Mouse (Mus musculus): Measurements from ENCODE around the gene Cntnap1.

The Cntnap1 gene

GRCm38 (mm10) chr11:101200986-101201385 lies 30.7 kb downstream of the Cntnap1 start:
- CTCF ChIA-PET, result interaction anchor here (1.0 kb wide), 1 partner anchor 394 kb away, joined by 3 read pairs; no protein-coding TSS in a partner anchor

DNA sequence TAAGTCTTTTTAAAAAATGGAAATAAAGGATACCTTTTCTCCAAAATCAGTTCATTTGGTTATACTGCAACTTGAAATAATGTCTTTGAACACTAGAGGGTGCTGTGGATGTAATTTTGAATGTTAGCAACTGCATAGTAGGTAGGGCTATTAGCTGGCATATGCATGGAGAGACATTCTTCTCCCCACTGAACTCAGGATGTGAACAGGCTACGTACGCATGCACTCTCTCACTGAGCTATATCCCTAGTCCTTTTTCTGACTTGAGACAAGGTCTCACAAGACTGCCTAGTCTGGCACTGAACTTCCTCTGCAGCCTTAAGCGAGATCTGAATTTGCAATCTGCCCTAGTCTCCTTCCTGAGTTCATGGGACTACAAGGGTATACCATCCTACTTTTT lies 41.6 kb downstream of the Cntnap1 start:
- CTCF ChIA-PET, result interaction anchor here (0.7 kb wide), 2 partner anchors 69 to 947 kb away, joined by 5 to 10 read pairs; no protein-coding TSS in a partner anchor

DNA sequence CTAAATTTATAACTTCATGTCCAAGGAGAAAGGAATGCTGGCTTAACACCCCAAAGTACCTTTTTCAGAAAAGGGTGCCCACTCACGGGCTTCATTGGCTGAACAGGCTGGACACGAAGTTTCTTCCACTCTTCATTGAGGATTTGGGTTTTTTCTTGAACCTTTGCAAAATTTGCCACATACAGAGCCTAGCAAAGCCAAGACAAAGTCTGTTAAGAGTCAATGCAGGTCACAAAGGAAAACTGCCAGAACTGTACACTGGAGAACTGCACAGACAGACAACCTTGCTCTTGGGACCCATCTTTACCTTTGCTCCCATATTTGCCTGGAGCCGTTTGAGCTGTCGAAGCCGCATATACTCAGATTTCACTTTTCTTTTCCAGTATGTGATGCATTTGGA lies 46.6 kb downstream of the Cntnap1 start:
- CTCF ChIA-PET, result no interaction called here

- CTCF ChIA-PET, result interaction anchor here (0.6 kb wide), 1 partner anchor 42 kb away, joined by 4 read pairs; the partner anchor contains the start of gene Wnk4
Measured at GRCm38 (mm10) chr11:101218436-101219055, 48.2 kb downstream of the Cntnap1 start.

GRCm38 (mm10) chr11:101220853-101221252 lies 50.5 kb downstream of the Cntnap1 start:
- CTCF ChIA-PET, result no interaction called here

GRCm38 (mm10) chr11:101221306-101221986 lies 51.1 kb downstream of the Cntnap1 start:
- CTCF ChIA-PET, result no interaction called here

DNA sequence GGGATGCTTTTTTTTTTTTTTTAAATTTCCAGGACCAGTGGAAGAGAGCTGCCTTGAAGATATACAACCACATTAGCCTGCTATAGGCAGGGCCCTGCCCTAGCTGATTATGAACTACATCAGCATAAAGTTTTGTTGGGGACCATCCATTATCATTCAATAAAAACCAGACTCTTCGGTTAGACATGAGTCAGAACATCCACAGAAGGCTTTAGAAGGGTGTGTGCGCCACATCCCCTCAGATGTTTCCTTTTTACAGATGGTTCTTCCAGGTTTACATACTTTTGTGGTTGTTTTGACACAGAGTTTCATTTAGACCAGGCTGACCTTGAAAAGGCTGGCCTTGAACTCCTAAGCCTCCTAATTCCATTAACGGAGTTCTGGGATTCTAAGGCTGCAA lies 54.0 kb downstream of the Cntnap1 start:
- CTCF ChIA-PET, result interaction anchor here (0.7 to 1.0 kb wide), 2 partner anchors 24 kb away, joined by 3 to 4 read pairs; no protein-coding TSS in a partner anchor

DNA sequence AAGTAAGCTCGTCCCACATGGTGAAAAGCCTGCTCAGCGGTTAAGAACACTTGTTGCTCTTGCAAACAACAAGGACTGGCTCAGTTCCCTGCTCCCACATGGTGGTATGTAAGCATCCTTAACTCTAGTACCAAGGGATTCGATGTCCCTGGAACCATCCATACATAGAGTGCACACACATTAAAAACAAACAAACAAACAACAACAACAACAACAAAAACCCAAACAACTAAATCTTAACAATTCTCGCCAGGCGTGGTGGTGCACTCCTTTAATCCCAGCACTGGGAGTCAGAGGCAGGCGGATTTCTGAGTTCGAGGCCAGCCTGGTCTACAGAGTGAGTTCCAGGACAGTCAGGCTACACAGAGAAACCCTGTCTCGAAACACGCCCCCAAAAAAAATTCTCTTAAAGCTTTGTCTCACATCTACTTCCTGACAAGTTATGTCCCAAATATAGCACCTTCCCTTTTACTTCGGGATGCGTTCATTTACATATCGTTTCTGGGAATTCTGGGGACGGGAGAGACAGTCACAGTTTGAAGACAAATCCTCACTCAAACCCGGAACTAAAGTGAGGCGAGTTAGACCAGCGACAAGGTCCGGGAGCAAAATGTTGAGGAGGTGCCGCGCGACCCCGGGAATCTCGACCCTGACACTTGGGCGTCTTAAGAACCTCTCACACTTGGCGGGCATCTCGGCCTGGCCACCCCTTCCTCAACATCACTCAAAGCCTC lies 55.2 kb downstream of the Cntnap1 start:
- CTCF ChIA-PET, result interaction anchor here (0.6 kb wide), 1 partner anchor 30 kb away, joined by 4 read pairs; no protein-coding TSS in a partner anchor

- CTCF ChIA-PET, result interaction anchor here (0.6 kb wide), 1 partner anchor 29 kb away, joined by 4 read pairs; no protein-coding TSS in a partner anchor
Measured at GRCm38 (mm10) chr11:101226065-101226701, 55.9 kb downstream of the Cntnap1 start, which contains the start of gene Ezh1. TSS of gene Ezh1 (minus strand) at chr11:101226463.

- CTCF ChIA-PET, result no interaction called here
Measured at GRCm38 (mm10) chr11:101229361-101229900, 59.1 kb downstream of the Cntnap1 start.

DNA sequence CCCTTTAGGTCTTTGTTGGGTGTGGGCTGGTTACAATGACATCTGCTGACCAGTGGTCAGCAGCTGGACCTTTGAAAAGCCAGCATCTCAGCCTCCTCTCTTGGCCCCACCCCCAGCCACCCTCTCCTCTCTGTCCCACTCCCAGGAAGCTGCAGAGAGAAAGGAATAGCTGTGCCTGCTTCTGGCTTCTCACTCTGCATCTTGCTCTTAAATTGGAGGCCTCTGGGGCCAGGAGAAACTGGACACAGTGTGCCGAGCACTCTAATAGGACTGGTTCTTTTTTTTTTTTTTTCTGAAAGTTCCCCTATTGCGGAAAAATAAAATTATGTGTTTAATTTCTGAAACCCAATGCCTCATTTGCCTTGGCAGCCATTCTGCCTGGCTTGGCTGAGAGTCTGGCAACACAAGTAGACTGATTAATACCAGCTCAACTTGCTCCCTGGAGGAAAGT lies 59.8 kb downstream of the Cntnap1 start:
- CTCF ChIA-PET, result no interaction called here

DNA sequence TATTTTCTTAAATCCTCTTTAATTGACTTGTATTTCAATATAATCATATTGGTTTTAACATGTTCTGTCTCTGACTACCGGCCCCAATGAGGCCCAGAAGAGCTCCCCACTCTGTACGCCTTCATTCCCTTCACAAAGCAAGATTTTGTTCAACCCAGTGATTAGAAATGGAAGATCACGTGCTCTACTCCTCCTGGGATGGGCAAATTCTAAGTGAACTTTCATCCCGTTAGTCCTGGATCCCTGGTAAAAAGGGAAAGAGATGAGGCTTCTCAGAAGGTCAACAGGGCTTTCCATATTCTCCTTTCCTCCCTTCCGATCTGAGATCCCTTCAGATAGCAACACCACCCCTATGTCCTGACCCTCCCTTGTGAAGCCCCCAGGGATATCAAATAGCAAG lies 60.2 kb downstream of the Cntnap1 start:
- CTCF ChIA-PET, result no interaction called here

DNA sequence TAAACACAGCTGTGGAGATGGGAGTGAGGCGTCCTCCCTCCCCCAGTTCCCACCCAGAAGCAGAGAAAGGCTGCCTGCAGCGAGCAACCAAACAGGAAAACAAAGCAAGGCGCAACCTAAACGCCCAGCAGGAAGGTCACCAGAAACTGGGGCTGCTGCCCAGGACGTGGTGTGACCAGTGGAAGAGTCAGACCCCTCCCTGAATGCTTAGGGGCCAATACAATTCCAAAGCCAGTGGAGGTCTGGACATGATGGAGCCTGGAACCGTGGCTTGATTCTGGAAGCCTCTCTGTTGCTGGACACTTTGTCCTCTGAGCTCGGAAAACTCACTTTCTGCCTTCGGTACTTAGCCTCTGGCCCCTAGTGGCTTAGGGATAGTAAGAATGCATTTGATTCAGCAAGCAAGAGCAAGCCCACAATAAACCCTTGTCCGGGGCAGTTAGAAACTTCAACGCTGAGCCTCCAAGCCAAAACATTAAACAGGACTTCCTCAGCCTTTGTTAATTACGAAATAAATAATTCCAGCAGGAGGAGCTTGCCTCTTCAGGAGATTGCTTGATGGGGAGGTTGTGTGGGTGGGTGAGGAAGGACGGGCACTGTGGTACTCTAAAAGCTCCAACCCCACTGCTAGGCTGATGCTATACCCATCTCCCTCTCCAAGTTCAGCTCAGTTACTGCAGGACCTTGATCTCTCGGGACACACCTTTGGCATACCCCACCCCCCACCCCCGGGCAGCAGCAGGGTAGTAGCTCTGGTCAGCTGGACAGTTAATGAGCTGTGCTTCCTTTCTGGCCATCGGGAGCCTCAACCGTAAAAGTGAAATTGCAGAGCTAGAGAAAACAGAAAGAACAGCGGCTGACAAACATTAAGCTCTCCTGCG lies 60.9 kb downstream of the Cntnap1 start:
- CTCF ChIA-PET, result no interaction called here

GRCm38 (mm10) chr11:101232010-101232839 lies 61.9 kb downstream of the Cntnap1 start:
- CTCF ChIA-PET, result interaction anchor here (0.7 kb wide), 1 partner anchor 12 kb away, joined by 3 read pairs; no protein-coding TSS in a partner anchor

DNA sequence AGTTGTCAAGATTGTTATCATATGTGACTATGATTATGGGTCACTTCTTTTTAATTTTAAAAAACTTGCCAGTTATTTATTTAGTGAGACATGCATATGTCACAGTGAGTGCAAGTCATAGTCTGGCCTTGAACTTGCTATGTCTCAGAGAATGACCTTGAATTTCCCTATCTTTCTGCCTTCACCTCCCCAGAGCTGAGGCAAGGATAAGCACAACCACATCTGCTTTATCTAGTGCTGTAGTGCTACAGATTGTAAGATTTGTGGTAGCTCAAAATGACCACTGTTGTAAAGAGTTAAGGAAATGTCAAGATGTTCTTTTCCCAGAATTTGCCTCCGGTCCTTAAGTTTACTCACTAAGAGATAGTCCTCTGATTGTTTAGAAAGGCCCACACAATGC lies 62.9 kb downstream of the Cntnap1 start:
- CTCF ChIA-PET, result no interaction called here

GRCm38 (mm10) chr11:101234124-101234523 lies 63.8 kb downstream of the Cntnap1 start:
- CTCF ChIA-PET, result no interaction called here

- CTCF ChIA-PET, result no interaction called here
Measured at GRCm38 (mm10) chr11:101235429-101235828, 65.1 kb downstream of the Cntnap1 start.

- CTCF ChIA-PET, result no interaction called here
Measured at GRCm38 (mm10) chr11:101236782-101237181, 66.5 kb downstream of the Cntnap1 start.

- CTCF ChIA-PET, result interaction anchor here (0.6 to 0.7 kb wide), 2 partner anchors 69 to 217 kb away, joined by 3 to 4 read pairs; no protein-coding TSS in a partner anchor
Measured at GRCm38 (mm10) chr11:101238071-101238647, 67.8 kb downstream of the Cntnap1 start.
